Mouse (Mus musculus) small intestine, adult 2 months (tissue): ENCODE measurements around the gene Fbxl19.

Source experiments
- CTCF ChIP-seq: fragments of 200-500 bp; IDR thresholded peaks from 2 replicates; pipeline ENCODE4 v1.5.1; 2012; ENCODE audit warnings: low read depth, mild to moderate bottlenecking, control low read depth, inconsistent platforms, low read length, moderate library complexity, mixed read lengths; ENCODE audit not compliant: insufficient replicate concordance, insufficient read length; ENCODE audit errors: extremely low read depth
- POLR2A ChIP-seq: fragments of 200-500 bp; IDR thresholded peaks from 2 replicates; pipeline ENCODE4 v1.6.1; 2012; ENCODE audit warnings: low read depth, mild to moderate bottlenecking, control low read depth, inconsistent platforms, low read length, moderate library complexity

DNA sequence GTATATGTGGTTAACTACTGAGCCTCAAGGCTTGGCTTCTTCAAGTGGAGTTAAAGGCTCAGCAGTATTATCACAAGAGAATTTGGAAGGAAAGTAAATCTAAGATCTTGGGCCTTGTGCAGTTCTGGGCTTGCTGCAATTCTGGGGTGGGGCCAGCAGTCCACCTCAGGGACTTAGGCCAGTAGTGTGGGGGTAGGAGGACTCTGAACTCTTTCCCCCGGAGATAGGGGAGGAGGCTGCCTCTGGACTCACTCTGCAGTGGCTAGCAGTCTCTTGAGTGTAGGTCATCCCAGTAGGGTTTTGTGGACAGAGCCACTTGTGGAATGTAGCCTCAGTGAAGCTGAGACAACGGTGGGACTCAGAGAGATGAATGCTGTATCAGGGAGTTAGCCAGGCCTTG, 21.4 kb downstream of the Fbxl19 start:
- TF ChIP-seq CTCF, result no peak
- TF ChIP-seq POLR2A, result no peak
